Mouse (Mus musculus): ENCODE results near the gene Sms.

DNA sequence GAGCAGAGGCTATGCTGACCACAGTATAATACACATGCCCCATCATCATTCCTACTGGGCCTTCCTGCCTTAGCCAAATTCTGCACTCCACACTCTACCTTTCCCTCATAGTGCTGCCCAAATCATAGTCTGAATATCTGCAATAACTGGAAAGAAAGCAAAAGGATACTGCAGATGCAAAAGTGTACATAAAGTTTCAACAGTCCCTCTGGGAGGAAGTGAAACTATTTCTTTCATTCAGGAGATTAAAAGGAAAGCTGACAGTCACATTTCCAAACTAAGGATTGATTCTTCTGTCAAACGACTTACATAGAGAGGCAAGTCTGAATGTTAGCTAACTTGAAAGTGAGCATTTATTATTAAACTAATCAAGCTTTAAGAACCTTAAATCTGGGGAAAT, 26.1 kb downstream of the Sms start:
- no peak for TF ChIP-seq CTCF (conservative IDR thresholded peaks at IDR 0.05; ENCODE audit: low read length)
- no peak for TF ChIP-seq NANOG (IDR thresholded peaks at IDR 0.05; ENCODE audit: borderline replicate concordance, low read length)
- TF ChIP-seq POU5F1 (IDR thresholded peaks at IDR 0.05; ENCODE audit: borderline replicate concordance, low read length) = no peak

Data from E14TG2a.4 (cell line).